8 mouse cellular contexts compared by ENCODE assay signal in the genomic region with DNA sequence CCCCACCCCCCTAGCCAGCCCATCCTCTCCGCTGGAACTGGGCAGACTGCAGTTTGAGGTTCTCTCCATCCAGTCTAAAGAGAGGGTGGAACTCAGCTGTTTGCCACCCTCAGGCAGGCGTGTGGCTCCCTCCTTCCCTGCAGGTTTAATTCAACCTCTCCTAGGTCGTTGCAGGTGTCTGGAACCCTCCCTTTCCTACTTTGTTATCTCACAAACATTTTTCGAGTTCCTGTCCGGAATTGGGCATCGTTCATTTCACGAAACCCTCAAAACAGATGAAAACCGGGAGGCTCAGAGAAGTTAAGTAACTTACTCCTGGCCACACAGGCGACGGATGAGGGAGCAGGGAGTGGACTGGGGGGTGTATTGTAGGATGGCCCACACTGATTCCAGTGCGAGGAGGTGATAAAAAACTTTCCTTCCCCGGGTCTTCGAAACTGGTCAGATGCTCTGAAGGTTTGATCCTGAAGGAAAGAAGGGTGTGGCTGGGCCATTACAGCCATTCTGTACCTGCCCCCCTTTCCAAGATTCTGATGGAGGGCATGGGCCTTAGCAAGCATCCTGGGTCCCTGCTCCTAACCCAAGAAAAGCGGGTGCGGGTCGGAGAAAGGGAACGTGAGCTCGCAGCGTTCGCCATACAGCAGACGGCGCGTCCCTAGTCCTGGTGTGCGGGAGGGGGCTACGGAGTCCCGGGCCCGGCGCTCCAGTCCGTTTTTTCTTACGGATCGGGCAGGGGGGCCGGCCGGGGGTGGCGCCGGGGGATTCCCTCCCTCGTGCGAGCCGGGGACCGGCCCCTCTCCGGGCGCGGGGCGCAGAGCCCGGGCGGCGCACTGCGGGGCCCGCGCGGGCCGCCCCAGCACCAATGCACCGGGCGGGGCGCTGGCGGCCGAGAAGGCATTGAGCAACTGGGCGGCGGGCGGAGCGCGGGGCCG. TPM values are rescaled to one million over a fixed set of nuclear protein-coding genes. Genes with fewer than 3 reads are reported as not detected.
DNase-seq lines count a peak whose midpoint lies in the region; ATAC-seq lines count a peak whose summit lies in the region.

Rspo1 (plus strand) TSS at position 760 of the 932 bp plus-strand sequence.

- peaks cover 52% of the 10 kb centered on the region for H3K4me1 ChIP-seq in kidney, embryonic 16.5 days (ENCODE audit: insufficient read depth, low read length)
- peaks cover 25% of the 10 kb centered on the region for H3K4me1 ChIP-seq in heart, embryonic 12.5 days (replicated peaks)
- H3K4me1 ChIP-seq in neural tube, embryonic 13.5 days (replicated peaks), result peaks cover 40% of the 10 kb centered on the region

- peak within 1 kb of the TSS; percentile 76 for H3K27ac ChIP-seq in kidney, embryonic 16.5 days (ENCODE audit: low read length)
- no peak within 1 kb of the TSS for H3K27ac ChIP-seq in heart, embryonic 12.5 days (ENCODE audit: poor library complexity, severe bottlenecking)
- no peak within 1 kb of the TSS for H3K27ac ChIP-seq in neural tube, embryonic 13.5 days (replicated peaks)

- under 1% methylated on average over 40 of the region's 62 CpGs for WGBS in kidney, embryonic 16.5 days
- WGBS in heart, embryonic 12.5 days, result 1% methylated on average over 56 of the region's 62 CpGs
- 1% methylated on average over 39 of the region's 62 CpGs for WGBS in neural tube, embryonic 13.5 days

- peaks cover 86% of the 10 kb centered on the region for H3K27me3 ChIP-seq in kidney, embryonic 16.5 days (ENCODE audit: insufficient read depth, low read length)
- peaks cover 100% of the 10 kb centered on the region for H3K27me3 ChIP-seq in heart, embryonic 12.5 days (replicated peaks)
- peaks cover 98% of the 10 kb centered on the region for H3K27me3 ChIP-seq in neural tube, embryonic 13.5 days

- no peaks in the 10 kb centered on the region for H3K36me3 ChIP-seq in kidney, embryonic 16.5 days (ENCODE audit: insufficient read depth, low read length)
- H3K36me3 ChIP-seq in heart, embryonic 12.5 days, result no peaks in the 10 kb centered on the region
- H3K36me3 ChIP-seq in neural tube, embryonic 13.5 days, result no peaks in the 10 kb centered on the region

- H3K4me3 ChIP-seq in kidney, embryonic 16.5 days (ENCODE audit: low read length), result peak within 1 kb of the TSS; percentile 56
- peak within 1 kb of the TSS; percentile 50 for H3K4me3 ChIP-seq in heart, embryonic 12.5 days
- H3K4me3 ChIP-seq in neural tube, embryonic 13.5 days, result peak within 1 kb of the TSS; percentile 36

- peak within 1 kb of the TSS; percentile 70 for H3K9ac ChIP-seq in kidney, embryonic 16.5 days (replicated peaks; ENCODE audit: low read length)
- H3K9ac ChIP-seq in heart, embryonic 12.5 days, result peak within 1 kb of the TSS; percentile 35; the same call in 1 of the 2 replicates
- peak within 1 kb of the TSS; percentile 58 for H3K9ac ChIP-seq in neural tube, embryonic 13.5 days

- no peak for DNase-seq in kidney, adult 8-10 months
- DNase-seq in adrenal gland, postnatal 36 days, result peak; percentile 23 to 46
- peak; percentile 23 for DNase-seq in liver
- no peak for DNase-seq in cerebellum, adult 8-10 months

- H3K4me2 ChIP-seq in kidney, embryonic 16.5 days (replicated peaks; ENCODE audit: low read depth, low read length), result peak within 1 kb of the TSS; percentile 62
- peak within 1 kb of the TSS; percentile 70 for H3K4me2 ChIP-seq in heart, embryonic 12.5 days
- H3K4me2 ChIP-seq in neural tube, embryonic 13.5 days, result peak within 1 kb of the TSS; percentile 55

- no peaks in the 10 kb centered on the region for H3K9me3 ChIP-seq in kidney, embryonic 16.5 days (ENCODE audit: low read length)
- no peaks in the 10 kb centered on the region for H3K9me3 ChIP-seq in heart, embryonic 12.5 days (replicated peaks)
- H3K9me3 ChIP-seq in neural tube, embryonic 13.5 days, result no peaks in the 10 kb centered on the region

- 0 out of 2 replicates have a peak, but pooled peaks have one; percentile 2 for ATAC-seq in kidney, embryonic 16.5 days (ENCODE audit: low FRiP score, low TSS enrichment)
- ATAC-seq in heart, embryonic 12.5 days (ENCODE audit: insufficient number of reproducible peaks, low FRiP score), result no peak
- ATAC-seq in neural tube, embryonic 13.5 days (ENCODE audit: low read depth), result 0 out of 2 replicates have a peak, but pooled peaks have one; percentile 32
- no peak for ATAC-seq in megakaryocyte-erythroid progenitor cell, adult 5-6 weeks (replicated peaks; ENCODE audit: low FRiP score, low TSS enrichment, poor library complexity, severe bottlenecking)

RNA-seq across cellular contexts. Expression of gene Rspo1, which starts in this region (rescaled TPM):
- polyA plus RNA-seq in kidney, embryonic 16.5 days (2015; fragmentation: Nextera tagmentation; extraction: Ambion mirVana), result 25.1 and 31.1 TPM in 2 replicates
- total RNA-seq in adrenal gland, postnatal 36 days (2021), result 1 to 10 TPM; 4.0 to 4.6 TPM
- 7.0 and 7.4 TPM in 2 replicates for polyA plus RNA-seq in heart, embryonic 12.5 days (2016; fragmentation: Nextera tagmentation; extraction: Ambion mirVana)
- polyA plus RNA-seq in neural tube, embryonic 13.5 days (2015; fragmentation: Nextera tagmentation; extraction: Ambion mirVana), result 1.5 and 1.7 TPM in 2 replicates
- total RNA-seq in megakaryocyte-erythroid progenitor cell, adult 5-6 weeks (2014; fragmentation: Nextera tagmentation), result not detected in 2 replicates
- total RNA-seq in megakaryocyte-erythroid progenitor cell, adult 5-6 weeks (2017), result not detected in 2 replicates

Comparison
In these comparisons a context has a peak if more than half of its experiments do, and no peak if none do; other contexts are left out.
1. RNA of gene Rspo1 (total RNA-seq): 4.0 to 4.6 TPM in adrenal gland, postnatal 36 days; not detected in megakaryocyte-erythroid progenitor cell, adult 5-6 weeks; every median in the first group is over 4 times any median in the second.
2. ATAC-seq: peak in kidney, embryonic 16.5 days (single experiment) and neural tube, embryonic 13.5 days (single experiment); none in heart, embryonic 12.5 days (single experiment) and megakaryocyte-erythroid progenitor cell, adult 5-6 weeks (single experiment).
3. DNase-seq: peak in adrenal gland, postnatal 36 days (2 of 2) and liver (single experiment); none in kidney, adult 8-10 months (0 of 2) and cerebellum, adult 8-10 months (single experiment).
4. Peak in every context shown above with its lines, with median percentiles within 50 percentile points of each other: H3K4me2 ChIP-seq, H3K4me3 ChIP-seq and H3K9ac ChIP-seq.